Mouse (Mus musculus) adrenal gland, postnatal 10 days (tissue): ENCODE data around the gene Fam78b. TPM values are rescaled to one million over a fixed set of nuclear protein-coding genes. Genes with fewer than 3 reads are reported as not detected.

Experiments used
- DNase-seq: peaks from one replicate; pipeline ENCODE4 v3.0.0; 2021; ENCODE audit warnings: mixed read lengths
- total RNA-seq, 2 experiments: library from RNA; stranded (reverse); gene quantifications; 2 replicates each; pipeline ENCODE4 v1.2.3; 2021

Gene Fam78b
- total RNA-seq, 2 experiments from 2014 or later = 7.2 to 8.0 TPM

DNA sequence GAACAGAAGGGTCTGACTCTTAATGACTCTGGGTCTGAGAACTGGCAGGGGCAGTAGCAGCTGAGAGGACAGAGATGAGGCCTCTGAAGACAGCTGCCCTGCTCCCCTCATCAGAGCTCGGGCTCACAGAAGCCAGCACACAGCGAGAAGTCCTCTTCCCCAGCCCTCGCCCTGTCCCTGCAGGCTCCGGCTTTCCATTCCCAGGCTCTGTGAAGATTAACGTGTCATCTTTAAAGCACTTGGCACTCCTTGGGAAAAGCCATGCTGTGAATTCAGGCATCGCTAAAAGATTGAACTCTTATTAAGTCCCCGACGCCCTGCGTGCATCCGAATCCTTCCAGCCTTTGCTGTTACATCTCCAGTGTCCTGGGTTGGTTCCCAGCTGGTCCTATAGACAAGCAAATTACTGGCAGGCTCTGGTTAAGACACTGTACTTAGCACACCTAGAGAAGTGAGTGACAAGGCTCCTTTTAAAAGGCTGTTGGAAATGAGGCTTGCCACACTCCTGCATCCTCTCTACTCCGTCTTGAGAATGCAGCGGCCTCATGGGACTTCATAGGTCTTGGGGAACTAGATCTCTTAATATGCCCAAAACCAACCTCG is 30.9 kb downstream of the Fam78b start:
- no peak for DNase-seq

DNA sequence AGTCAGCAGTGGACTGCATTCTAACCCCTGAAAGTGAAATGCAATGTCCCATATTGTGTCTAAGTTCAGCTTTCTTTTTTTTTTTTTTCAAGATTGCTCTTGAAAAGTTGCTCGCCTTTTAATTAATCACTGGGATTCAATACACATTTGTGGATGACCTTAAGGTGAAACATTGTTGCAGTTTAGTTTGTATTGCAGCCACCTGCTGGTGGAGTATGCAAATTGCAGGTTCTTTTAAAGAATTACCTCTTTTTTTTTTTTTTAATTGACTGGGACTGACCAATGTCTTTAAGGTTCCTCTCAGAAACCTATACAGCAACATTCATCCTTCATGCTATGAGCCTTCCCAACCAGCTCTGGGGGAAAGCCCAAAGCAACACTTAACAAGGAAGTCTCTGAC is 33.2 kb downstream of the Fam78b start:
- DNase-seq = no peak

DNA sequence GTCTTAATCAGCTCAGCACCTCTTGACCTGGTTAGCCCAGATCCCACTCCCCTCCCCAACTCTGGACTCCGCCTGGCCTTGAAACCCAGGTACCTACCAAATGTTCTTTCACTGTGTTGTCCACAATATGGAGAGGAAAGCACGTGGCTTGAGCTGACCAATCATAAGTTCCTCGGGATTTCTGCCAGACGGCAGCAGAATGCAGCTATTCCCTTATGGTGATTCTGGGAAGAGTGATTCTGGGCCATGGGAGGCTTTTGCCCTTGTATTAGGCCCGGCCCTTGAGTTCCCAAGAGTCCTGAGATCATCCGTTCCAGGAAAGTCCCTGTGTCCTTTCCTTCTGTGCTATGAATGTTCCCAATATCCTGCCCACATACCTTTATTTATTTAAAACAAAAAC is 41.3 kb downstream of the Fam78b start:
- no peak for DNase-seq

DNA sequence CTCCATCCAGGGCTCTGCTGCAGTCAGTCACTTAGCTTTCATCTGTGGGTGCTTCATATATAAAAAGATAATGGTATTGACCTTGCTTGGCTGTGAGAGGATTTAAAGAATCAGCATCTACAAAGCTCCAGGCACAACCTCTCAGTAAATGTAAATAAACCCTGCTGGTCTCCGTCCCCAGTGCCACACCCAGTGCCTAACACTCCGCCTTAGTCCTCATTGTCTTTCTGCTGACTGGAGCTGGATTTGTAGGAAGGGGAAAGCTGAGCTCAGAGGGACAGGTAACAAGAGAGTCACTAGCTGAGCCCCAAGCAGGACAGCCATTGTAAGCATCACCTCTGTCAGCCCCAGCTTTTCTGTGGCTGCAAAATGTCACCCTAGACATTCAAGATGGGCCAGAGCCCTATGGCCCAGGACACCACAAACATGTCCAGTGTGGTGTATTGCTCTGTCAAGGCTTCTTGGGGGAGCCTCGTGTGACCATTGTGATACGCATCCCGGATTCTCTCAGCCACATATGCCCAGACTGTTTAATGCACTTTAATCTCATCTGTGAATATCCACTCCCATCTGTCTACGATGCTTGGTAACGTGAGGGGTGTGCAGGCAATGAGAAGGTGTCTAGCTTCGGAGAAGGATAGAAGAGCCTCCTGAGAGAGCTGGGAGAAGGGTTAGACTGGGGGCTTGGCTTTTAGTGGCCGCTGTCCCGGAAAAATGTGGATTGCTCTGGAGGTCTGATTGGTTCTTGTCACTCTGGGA is 45.1 kb downstream of the Fam78b start:
- DNase-seq = no peak

DNA sequence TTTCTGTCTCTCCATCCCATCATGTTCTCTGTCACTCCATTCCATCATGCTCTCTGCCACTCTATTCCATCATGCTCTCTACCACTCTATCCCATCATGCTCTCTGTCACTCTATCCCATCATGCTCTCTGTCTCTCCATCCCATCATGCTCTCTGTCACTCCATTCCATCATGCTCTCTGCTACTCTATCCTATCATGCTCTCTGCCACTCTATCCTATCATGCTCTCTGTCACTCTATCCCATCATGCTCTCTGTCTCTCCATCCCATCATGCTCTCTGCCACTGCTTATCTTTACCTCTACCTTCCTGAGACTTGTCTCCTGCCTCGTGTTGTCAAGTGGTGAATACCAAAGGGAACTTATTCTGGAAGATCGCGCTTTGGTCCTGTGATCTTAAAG is 49.6 kb downstream of the Fam78b start:
- no peak for DNase-seq

DNA sequence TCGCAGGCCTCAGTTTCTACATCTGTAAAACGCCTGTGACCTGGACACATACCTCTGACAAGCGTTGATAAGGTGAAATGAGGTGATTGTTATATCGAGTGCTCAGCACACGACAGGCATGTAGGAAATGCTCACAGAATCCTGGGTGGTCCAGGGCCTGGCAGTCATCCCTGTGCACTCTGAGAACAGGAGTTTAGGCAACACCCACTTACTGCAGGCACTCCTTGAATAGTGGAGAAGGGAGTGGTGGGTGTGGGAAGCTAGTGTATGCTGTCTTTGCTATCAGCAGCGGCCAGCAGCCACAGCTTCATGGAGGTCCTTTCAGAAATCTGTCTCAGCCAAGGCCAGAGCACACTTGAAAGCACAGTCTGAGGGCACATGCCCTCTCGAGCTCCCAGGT is 52.8 kb downstream of the Fam78b start:
- no peak for DNase-seq

DNA sequence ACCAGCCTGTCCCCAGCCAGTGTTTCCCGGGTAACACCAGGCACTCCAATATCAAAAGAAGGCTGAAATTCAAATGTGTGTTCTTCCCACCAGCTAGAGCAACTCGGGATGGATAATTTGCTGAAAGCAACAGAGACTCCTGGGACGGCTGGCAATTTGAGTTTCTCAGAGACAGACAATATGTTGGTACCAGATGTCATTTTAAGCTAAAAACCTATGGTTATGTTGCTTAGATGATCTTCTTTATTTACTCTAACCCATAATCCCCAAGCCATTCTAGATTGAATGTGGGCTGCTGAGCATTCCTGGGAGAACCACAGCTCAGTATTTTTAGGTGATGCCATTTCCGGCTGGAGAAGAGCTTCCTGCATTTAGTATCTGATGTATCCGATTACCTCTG is 56.3 kb downstream of the Fam78b start:
- DNase-seq = no peak

DNA sequence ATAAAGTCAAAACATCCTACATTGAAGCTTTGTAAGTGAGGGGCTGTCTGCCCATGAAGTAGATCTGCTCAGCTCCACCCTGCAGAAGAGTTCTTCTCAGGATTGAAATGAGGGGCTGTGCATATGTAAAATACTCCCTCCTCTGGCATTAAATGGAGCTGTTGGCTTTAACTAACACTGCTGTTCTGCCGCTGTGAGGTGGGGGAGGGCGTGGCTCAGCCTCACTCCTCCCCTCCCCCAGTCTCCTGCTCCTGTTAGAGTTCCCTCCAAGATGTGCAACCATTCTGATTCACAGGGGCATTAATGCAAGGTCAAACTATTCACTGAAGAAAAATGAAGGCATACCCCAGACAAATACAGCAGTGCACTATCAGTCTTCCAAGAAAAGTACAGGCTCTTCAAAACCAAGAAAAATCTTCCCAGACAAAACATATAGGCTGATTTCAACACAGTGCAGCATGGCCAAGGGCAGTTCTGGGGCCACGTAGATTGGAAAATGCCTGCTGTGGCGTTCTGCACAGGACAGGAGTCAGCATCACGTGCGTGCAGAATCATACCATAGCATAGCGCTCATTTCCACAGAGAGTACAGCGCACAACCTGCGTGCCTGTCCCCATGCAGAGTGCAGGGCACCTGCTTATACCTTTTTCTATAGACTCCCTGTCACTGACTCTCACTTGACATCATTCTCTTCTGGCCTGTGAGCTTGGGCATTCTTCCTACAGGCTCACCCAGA is 58.5 kb downstream of the Fam78b start:
- peak; percentile 48 for DNase-seq

DNA sequence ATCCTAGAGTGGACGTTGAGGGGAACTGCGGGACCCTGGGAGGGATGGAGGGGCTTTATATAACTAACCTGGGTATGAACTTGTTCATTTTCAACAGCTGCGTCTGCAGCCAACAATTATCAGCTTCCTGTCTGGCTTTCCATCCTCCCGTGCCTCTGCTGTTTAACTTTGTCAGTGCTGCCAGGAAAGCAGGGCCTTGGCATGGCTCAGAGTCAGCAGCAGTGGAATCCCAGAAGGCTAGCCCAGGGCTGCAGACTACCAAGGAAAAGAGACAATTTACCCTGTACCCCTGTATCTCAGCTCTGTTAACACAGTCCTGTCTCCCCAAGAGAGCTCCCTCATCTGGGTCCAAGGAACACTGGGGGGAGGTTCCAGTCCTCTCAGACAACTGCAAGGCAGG is 62.8 kb downstream of the Fam78b start:
- DNase-seq = no peak

DNA sequence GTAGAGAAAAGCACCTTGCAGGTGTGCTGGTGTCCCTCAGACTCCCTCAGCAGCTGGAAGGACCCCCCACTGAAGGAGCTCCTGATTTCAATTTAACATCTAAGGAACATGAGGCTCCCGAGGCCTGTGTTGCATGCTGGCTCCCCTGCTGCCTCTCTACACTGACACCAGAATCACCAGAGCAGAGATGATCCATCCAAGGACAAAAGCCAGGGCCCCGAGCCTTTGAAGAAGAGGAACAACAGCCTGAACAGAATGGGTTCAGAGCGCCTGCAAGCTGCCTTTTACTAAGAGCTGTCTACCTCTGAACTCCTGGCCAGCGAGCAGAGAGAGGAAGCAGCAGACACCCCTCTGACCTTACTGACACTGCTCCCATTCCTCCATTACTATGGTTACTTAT is 64.3 kb downstream of the Fam78b start:
- no peak for DNase-seq

DNA sequence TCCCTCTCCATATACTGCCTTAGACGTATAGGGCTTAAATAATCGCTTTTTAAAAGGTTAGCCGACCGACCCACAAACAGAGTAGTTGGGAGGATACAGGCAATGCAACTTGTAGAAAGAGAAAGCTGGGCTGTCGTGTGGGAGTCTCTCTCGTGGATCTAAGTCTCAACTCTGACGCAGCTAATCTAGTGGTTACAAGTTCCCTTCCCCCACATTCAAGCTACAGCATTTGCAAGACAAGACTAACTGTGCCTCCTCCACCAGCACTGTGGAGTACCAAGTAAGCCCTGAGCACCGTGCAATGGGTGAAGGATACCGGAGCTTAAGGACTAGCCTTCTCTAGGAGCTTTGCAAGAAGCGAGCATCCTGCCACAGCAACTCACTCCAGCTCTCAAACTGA is 64.8 kb downstream of the Fam78b start:
- DNase-seq = no peak

DNA sequence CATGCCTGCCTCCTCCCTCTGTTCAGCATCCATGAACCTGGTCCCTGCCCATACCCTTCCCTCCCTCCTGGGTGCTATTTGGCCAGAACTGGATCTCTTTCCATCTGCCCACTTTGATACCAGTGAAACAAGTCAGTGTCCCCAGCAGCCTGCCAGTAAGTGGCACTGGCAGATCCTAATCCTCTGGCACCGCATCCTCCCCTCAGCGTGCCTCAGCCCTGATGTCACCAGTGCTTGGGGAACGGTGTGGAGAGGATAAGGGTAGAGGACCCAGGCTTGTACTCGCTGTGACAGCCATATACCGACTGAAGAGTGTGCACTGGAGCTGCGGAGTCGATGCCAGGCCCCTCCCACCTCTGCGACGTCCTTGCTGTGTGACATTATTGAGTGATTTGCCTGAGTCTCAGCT is 65.7 kb downstream of the Fam78b start:
- DNase-seq = peak; percentile 52

DNA sequence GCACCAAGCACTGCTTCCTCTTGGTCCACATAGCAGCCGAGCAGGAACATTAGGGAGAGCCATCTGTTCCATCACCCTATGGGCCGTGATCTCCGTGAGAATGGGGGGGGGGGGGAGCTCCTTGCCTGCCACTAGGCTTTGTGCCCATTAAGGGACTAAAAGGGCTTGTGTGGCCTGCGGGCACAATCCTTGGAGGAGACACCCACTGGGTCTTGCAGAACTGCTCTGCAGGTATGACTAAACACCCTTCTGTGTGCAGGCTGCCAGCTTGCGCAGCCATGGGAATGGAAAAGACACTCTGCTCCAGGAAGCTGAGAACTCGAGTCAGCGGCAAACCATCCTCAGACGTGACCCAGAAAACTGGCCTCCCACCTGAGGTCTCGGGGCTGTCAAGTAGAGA is 68.5 kb downstream of the Fam78b start:
- DNase-seq = no peak

DNA sequence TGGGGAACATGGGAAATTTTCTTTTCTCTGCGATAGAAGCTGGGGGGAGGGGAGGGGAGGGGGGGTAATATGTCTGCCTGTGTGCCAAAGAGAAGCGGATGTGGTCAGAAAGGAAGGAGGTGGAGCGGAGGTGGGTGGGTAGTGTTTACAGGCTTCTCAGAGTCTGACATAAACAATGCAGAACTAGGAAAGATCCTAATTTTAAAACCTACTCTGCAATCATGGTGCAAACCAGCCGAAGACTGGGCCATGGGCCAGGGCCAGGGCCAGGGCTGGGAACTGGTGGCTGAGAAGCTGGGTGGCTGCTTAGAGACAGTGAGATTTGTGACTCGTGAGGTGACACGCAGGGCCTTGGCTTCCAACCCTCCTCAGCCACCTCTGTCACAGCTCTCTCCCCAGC is 69.1 kb downstream of the Fam78b start:
- DNase-seq = peak; percentile 42

DNA sequence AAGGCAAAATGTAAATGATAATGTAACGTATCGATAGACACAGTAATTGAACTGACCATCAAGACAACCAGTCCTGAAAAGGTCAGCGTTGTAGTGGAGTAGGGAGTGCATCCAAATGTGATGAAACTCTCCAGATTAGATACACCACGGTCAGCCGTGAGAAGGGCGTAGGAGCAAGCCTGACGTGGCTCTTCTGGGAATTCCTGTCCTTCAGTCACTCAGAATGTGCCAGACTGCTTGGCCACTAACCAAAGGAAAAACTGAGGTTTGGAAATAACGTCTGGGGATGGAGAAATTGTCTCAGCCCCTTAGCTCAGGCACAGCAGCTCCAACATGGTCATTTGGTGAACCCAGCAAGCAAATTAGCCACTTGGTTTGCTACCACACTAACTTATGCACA is 74.5 kb downstream of the Fam78b start:
- DNase-seq = peak; percentile 65

DNA sequence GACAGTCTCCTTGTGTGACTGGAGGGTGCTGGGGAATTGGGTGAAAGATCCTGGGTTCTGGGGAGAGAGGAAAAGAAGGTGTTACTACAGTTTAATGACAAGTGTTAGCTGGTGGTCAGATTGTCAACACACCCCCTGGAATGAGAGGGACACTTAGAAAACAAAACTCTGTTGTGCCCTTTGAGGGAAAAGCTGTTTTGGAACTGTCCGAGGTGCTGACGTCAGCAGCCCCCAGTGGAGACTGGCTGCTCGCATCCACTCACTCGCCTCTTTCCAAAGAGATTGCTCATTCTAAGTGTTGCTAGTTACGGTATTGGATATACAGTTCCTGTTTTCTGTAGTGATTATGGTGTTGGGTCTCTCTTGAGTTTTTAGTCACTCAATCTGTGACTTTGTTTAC is 78.3 kb downstream of the Fam78b start:
- peak; percentile 53 for DNase-seq

DNA sequence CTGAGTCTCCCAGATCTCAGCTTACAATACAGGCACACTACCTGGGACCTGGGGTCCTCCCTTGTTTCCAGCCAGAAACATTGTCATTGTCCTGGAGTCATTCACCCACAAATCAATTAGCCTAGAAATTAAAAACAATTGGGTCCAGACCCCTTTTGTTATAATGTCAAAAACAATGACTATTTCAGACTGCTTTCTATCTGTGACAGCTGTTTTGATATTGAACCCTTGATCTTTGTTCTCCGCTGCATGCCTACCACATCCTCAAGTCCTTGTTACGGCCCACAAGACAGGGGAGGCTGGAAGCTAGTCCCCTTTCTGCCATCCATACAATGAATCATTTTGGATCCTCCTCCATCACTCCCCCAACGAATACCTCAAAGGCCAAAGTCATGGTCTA is 80.7 kb downstream of the Fam78b start:
- no peak for DNase-seq

DNA sequence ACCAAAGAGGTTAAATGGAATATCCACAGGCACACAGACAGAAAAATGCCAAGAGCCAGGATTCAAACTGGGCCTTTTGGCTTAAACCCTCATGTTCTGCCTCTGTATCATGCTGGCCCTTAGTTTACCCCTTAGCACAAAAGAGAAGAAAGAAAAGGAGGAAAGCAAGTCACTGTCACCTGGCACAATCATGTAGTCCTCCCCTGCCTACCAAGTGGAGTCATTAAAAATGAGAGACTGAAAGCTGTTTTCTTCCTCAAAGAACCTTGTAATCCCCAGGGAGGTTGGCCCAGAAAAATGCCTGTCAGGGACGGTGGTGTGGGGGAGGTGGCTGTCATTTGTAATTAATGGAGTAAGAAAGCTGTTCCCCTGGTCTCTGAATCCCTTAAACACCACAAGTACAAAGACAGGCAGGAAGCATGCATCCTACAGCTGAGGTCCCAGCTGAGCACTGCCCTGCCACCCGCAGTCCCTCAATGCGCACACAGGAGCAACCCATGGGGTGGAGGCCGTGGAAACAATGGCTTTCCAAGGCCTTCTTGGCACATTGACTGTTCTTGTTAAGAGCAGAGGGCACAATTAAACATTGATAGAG is 81.4 kb downstream of the Fam78b start:
- DNase-seq = no peak

DNA sequence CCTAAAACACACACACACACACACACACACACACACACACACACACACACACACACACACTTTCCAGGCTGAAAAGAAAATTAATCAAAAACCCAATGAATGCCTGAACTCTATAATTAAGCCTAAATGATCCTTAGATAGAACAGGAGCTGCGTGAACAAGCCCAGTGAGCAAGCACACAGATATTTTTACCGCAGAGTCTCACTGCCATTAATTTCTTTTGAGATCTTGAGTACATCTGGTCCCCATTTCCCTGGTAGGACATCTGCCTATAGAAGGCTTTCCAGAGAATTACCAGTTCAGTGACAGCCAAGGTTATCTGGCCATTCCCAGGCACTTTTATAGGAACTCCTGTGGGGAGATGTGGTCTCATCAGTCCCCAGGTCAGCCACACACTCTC is 82.0 kb downstream of the Fam78b start:
- DNase-seq = no peak

DNA sequence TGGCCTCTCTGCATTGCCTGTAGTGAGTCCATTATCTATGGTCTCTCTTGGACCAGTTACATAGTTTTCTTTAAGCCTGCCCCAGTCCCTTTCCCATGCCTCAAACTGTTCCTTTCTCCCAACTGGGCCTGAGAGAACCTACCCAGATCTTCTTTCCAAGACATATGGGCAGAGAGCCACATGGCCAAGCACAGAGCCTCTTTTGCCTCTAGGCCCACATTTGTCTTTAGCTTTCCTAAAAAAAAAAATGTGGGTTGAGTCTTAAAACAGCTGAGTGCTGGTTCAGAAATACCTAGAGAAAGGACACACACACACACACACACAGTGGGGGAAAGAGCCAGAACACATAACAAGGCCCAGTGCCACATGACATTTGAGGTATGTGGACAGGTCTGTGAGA is 83.1 kb downstream of the Fam78b start:
- DNase-seq = no peak

DNA sequence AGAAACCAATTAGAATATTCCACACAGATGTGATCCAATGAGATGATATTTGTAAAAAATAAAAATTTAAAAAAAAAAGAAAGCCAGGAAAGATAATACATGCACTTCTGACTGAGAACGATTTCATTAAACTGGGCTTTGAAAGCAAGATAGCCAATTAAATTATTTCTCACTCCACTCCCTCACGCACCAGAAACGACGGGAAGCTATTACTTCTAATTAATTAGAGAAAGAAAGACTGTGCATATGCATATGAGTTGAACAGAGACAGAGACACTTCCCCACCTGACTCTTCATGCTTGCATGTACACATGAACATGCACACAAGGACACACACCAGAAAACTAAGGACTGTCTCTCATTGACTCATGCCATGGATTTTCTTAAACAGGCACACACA is 84.2 kb downstream of the Fam78b start:
- DNase-seq = no peak

DNA sequence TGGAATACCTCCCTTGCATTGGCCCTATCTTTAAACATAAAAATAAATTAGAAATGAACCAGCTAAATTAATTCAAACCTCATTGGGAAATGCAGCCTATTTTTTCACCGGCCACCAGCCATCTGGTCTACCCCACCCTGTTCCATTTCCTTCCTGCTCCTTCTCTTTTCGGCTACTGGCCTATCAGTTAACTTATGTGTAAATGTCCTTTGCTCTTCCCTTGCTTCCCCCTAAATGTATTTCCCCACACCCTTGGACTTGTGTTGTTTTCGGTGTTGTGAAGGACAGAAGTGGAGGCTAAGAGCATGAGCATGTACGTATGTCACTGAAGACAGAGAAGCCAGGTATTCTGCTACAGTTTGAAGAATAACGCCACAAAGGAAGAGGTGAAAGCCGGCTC is 89.2 kb downstream of the Fam78b start:
- DNase-seq = no peak

DNA sequence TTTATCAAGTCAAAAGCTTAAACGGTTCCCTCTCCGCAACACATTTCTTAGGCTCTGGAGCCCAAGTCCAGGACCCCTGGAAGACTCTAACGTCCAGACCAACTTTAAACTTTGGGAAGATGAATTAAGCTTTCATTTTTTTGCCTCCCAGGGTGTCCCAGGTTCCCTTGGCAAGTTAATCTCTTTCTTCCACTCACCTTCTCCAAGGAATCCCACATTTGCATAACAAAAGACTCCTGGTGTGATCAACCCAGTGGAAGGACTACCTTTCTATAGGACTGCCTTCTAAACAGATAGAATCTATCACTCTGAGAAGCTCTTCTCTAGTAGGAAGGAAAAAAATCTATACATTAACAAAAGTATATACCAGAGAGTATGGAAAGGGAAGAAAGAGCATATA is 92.3 kb downstream of the Fam78b start:
- DNase-seq = no peak
